Mouse (Mus musculus) MEL (cell line): Measurements from ENCODE around the gene Gm43064. TPM values are rescaled to one million over a fixed set of nuclear protein-coding genes. Genes with fewer than 3 reads are reported as not detected.
A peak's percentile ranks its signal among the peaks of the same experiment; 100 is the strongest.

ENCODE experiments used
- DNase-seq: peaks from one replicate; pipeline ENCODE4 v3.0.0; 2011; ENCODE audit warnings: low read depth, low spot score
- H3K27ac ChIP-seq: 2 replicates; pipeline ENCODE4 v1.5.1; 2012; ENCODE audit warnings: low read depth, mild to moderate bottlenecking, control low read depth, low read length, moderate library complexity; ENCODE audit not compliant: control insufficient read depth
- H3K27me3 ChIP-seq, 2 experiments: fragments of 150-350 bp in 1 of 2; sonication (generic) in 1 of 2; 2 replicates each; pipeline ENCODE4 v1.6.1; 2012; ENCODE audit warnings: low read length in 2 of 2, mild to moderate bottlenecking in 2 of 2, improper control_type of control experiment in 1 of 2, moderate library complexity in 1 of 2; ENCODE audit not compliant: insufficient read depth in 2 of 2, control insufficient read depth in 1 of 2
- H3K36me3 ChIP-seq, 2 experiments: 2 replicates each; pipeline ENCODE4 v1.6.1; 2012 to 2014; ENCODE audit warnings: low read length in 2 of 2, improper control_type of control experiment in 1 of 2, inconsistent platforms in 1 of 2, mild to moderate bottlenecking in 1 of 2; ENCODE audit not compliant: insufficient read depth in 2 of 2, control insufficient read depth in 1 of 2
- H3K4me1 ChIP-seq, 2 experiments: fragments of 150-350 bp in 1 of 2; sonication (generic) in 1 of 2; 2 replicates each; pipeline ENCODE4 v1.6.1; 2012; ENCODE audit warnings: low read length in 2 of 2, improper control_type of control experiment in 1 of 2, mild to moderate bottlenecking in 1 of 2; ENCODE audit not compliant: insufficient read depth in 2 of 2, control insufficient read depth in 1 of 2
- H3K4me3 ChIP-seq, 2 experiments: fragments of 150-350 bp in 1 of 2; sonication (generic) in 1 of 2; 2 replicates each; pipeline ENCODE4 v1.5.1; 2012; ENCODE audit warnings: low read depth in 2 of 2, low read length in 2 of 2, mild to moderate bottlenecking in 2 of 2, moderate library complexity in 2 of 2, control low read depth in 1 of 2, improper control_type of control experiment in 1 of 2; ENCODE audit not compliant: control insufficient read depth in 1 of 2, insufficient read depth in 1 of 2
- H3K79me2 ChIP-seq: 2 replicates; pipeline ENCODE4 v1.6.1; 2012; ENCODE audit warnings: mild to moderate bottlenecking, low read length, moderate library complexity; ENCODE audit not compliant: control insufficient read depth, poor library complexity, insufficient read depth
- H3K9ac ChIP-seq: 2 replicates; pipeline ENCODE4 v1.6.1; 2012; ENCODE audit warnings: low read depth, mild to moderate bottlenecking, control low read depth, low read length, moderate library complexity; ENCODE audit not compliant: control insufficient read depth, poor library complexity, severe bottlenecking
- H3K9me3 ChIP-seq: fragments of 150-350 bp; sonication (generic); replicated peaks from 2 replicates; pipeline ENCODE4 v1.6.1; 2012; ENCODE audit warnings: mild to moderate bottlenecking, low read length, improper control_type of control experiment, moderate library complexity; ENCODE audit not compliant: insufficient read depth
- BHLHE40 ChIP-seq: IDR thresholded peaks from 2 replicates; pipeline ENCODE4 v1.6.1; 2012; ENCODE audit warnings: low read depth, mild to moderate bottlenecking, inconsistent platforms, low read length, improper control_type of control experiment, borderline replicate concordance
- CHD1 ChIP-seq: IDR thresholded peaks from 2 replicates; pipeline ENCODE4 v1.6.1; 2012; ENCODE audit warnings: low read depth, mild to moderate bottlenecking, inconsistent platforms, low read length, improper control_type of control experiment
- CTCF ChIP-seq, 3 experiments: IDR thresholded peaks in 2 of 3; conservative IDR thresholded peaks in 1 of 3; 2 replicates each; pipeline ENCODE4 v1.5.1; 2011 to 2012; ENCODE audit warnings: low read length in 3 of 3, low read depth in 2 of 3, mild to moderate bottlenecking in 2 of 3, improper control_type of control experiment in 1 of 3, inconsistent platforms in 1 of 3, mixed read lengths in 1 of 3, moderate library complexity in 1 of 3; ENCODE audit not compliant: control insufficient read depth in 1 of 3, insufficient read depth in 1 of 3, poor library complexity in 1 of 3, severe bottlenecking in 1 of 3
- ELF1 ChIP-seq: IDR thresholded peaks from 2 replicates; pipeline ENCODE4 v1.6.1; 2014; ENCODE audit warnings: low read depth, mild to moderate bottlenecking, inconsistent platforms, low read length, improper control_type of control experiment, moderate library complexity
- EP300 ChIP-seq, 2 experiments: IDR thresholded peaks; 2 replicates each; pipeline ENCODE4 v1.6.1; 2011; ENCODE audit warnings: improper control_type of control experiment in 2 of 2, low read length in 2 of 2, low read depth in 1 of 2, mild to moderate bottlenecking in 1 of 2
- ETS1 ChIP-seq: IDR thresholded peaks from 2 replicates; pipeline ENCODE4 v1.6.1; 2012; ENCODE audit warnings: low read depth, mild to moderate bottlenecking, inconsistent platforms, low read length, improper control_type of control experiment, moderate library complexity
- GABPA ChIP-seq: IDR thresholded peaks from 2 replicates; pipeline ENCODE4 v1.6.1; 2012; ENCODE audit warnings: low read depth, mild to moderate bottlenecking, inconsistent platforms, low read length, improper control_type of control experiment, moderate library complexity
- HCFC1 ChIP-seq: IDR thresholded peaks from 2 replicates; pipeline ENCODE4 v1.6.1; 2012; ENCODE audit warnings: low read depth, mild to moderate bottlenecking, inconsistent platforms, low read length, improper control_type of control experiment, moderate library complexity
- KAT2A ChIP-seq: conservative IDR thresholded peaks from 2 replicates; pipeline ENCODE4 v1.6.1; 2012; ENCODE audit warnings: low read depth, low read length, improper control_type of control experiment, inconsistent platforms
- MAFK ChIP-seq: IDR thresholded peaks from 2 replicates; pipeline ENCODE4 v1.6.1; 2011; ENCODE audit warnings: low read depth, mild to moderate bottlenecking, low read length, improper control_type of control experiment, borderline replicate concordance
- MAZ ChIP-seq: IDR thresholded peaks from 2 replicates; pipeline ENCODE4 v1.6.1; 2012; ENCODE audit warnings: low read depth, mild to moderate bottlenecking, inconsistent platforms, low read length, improper control_type of control experiment
- MEF2A ChIP-seq: IDR thresholded peaks from 2 replicates; pipeline ENCODE4 v1.6.1; 2014; ENCODE audit warnings: low read depth, mild to moderate bottlenecking, inconsistent platforms, low read length, improper control_type of control experiment; ENCODE audit not compliant: poor library complexity, insufficient replicate concordance, severe bottlenecking; ENCODE audit errors: extremely low read depth
- MYC ChIP-seq: IDR thresholded peaks from 2 replicates; pipeline ENCODE4 v1.6.1; 2011; ENCODE audit warnings: low read depth, mild to moderate bottlenecking, low read length, improper control_type of control experiment, moderate library complexity
- NELFE ChIP-seq: IDR thresholded peaks from 2 replicates; pipeline ENCODE4 v1.6.1; 2011; ENCODE audit warnings: low read depth, low read length, improper control_type of control experiment
- POLR2A ChIP-seq, 2 experiments: IDR thresholded peaks; 2 replicates each; pipeline ENCODE4 v1.6.1; 2011 to 2012; ENCODE audit warnings: low read length in 2 of 2, mild to moderate bottlenecking in 2 of 2, control low read depth in 1 of 2, improper control_type of control experiment in 1 of 2, low read depth in 1 of 2, moderate library complexity in 1 of 2; ENCODE audit not compliant: control insufficient read depth in 1 of 2, insufficient read depth in 1 of 2, poor library complexity in 1 of 2
- POLR2AphosphoS2 ChIP-seq: IDR thresholded peaks from 2 replicates; pipeline ENCODE4 v1.6.1; 2011; ENCODE audit warnings: low read length, improper control_type of control experiment
- POLR2AphosphoS5 ChIP-seq: IDR thresholded peaks from 2 replicates; pipeline ENCODE4 v1.6.1; 2012; ENCODE audit warnings: low read depth, borderline replicate concordance, mild to moderate bottlenecking, inconsistent platforms, low read length, moderate library complexity, mixed read lengths
- RAD21 ChIP-seq: IDR thresholded peaks from 2 replicates; pipeline ENCODE4 v1.6.1; 2011; ENCODE audit warnings: mild to moderate bottlenecking, low read depth, low read length, improper control_type of control experiment
- SIN3A ChIP-seq: IDR thresholded peaks from 2 replicates; pipeline ENCODE4 v1.6.1; 2012; ENCODE audit warnings: low read length, improper control_type of control experiment, inconsistent platforms
- TBP ChIP-seq: IDR thresholded peaks from 2 replicates; pipeline ENCODE4 v1.8.0; 2011; ENCODE audit warnings: low read depth, low read length, improper control_type of control experiment
- TCF12 ChIP-seq: IDR thresholded peaks from 2 replicates; pipeline ENCODE4 v1.6.1; 2014; ENCODE audit warnings: low read depth, mild to moderate bottlenecking, inconsistent platforms, low read length, improper control_type of control experiment, moderate library complexity
- USF1 ChIP-seq: IDR thresholded peaks from 2 replicates; pipeline ENCODE4 v1.6.1; 2014; ENCODE audit warnings: low read depth, mild to moderate bottlenecking, inconsistent platforms, low read length, improper control_type of control experiment, moderate library complexity
- ZC3H11A ChIP-seq: IDR thresholded peaks from 2 replicates; pipeline ENCODE4 v1.6.1; 2012; ENCODE audit warnings: low read depth, mild to moderate bottlenecking, inconsistent platforms, low read length, improper control_type of control experiment
- ZNF384 ChIP-seq: IDR thresholded peaks from 2 replicates; pipeline ENCODE4 v1.6.1; 2012; ENCODE audit warnings: low read depth, mild to moderate bottlenecking, inconsistent platforms, low read length, improper control_type of control experiment
- polyA plus RNA-seq, 2 experiments: library from polyadenylated mRNA; stranded (reverse) in 1 of 2; unstranded in 1 of 2; fragments of >175 nt in 1 of 2; fragments of >200 nt in 1 of 2; gene quantifications; 2 replicates each; pipeline versions ENCODE4 v1.2.1 to v1.2.4; 2012; ENCODE audit warnings: low replicate concordance in 2 of 2, low read depth in 1 of 2; ENCODE audit not compliant: insufficient read length in 2 of 2, insufficient read depth in 1 of 2, missing spikeins in 1 of 2
- total RNA-seq: library from RNA; depleted of rRNA; stranded (reverse); fragments of 300-350 nt; gene quantifications from 2 replicates; pipeline ENCODE4 v1.2.3, GENCODE M21; 2012

The Gm43064 gene
- total and polyA plus RNA-seq, 3 experiments, result 0.14 to 0.50 TPM; not detected in 1

DNA sequence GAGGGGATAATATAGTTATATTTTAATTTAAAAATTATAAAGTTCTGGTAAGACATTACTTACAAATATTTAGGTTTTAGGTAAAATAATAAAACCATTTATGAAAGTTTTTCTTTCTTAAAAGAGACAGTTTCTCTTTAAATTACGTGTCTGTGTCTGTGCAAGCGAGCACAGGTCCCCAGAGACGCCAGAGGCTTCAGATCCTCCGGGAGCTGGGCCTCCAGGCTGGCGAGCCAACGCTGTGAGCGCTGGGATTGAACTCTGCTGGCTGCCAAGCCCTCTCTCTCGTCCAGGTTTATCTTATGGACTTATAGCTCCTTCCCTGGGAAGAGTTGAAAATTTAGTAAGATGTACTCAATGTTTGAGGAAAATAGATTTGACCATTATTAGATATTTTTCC, 44.4 kb downstream of the Gm43064 start (continued):
- no peak for TF ChIP-seq HCFC1
- TF ChIP-seq, all 39 proteins: peak for 0

- Histone ChIP-seq H3K27ac (no peak overlapping the region), H3K9me3 (no peaks in the 10 kb centered on the region), H3K79me2 (no peaks in the 10 kb centered on the region), H3K36me3 (peaks cover 0 to 5% of the 10 kb centered on the region in 2 experiments; a peak in 2 of 4 replicates), H3K4me3 (no peak overlapping the region), H3K4me1 (peaks cover 1 to 10% of the 10 kb centered on the region in 2 experiments; a peak in 2 of 4 replicates), H3K27me3 (no peaks in the 10 kb centered on the region), H3K9ac (no peak overlapping the region)
- no peak for TF ChIP-seq BHLHE40
- no peak for TF ChIP-seq RAD21
- TF ChIP-seq ELF1, result no peak
- no peak for TF ChIP-seq ZNF384
- no peak for TF ChIP-seq SIN3A
- no peak for TF ChIP-seq MAZ
- TF ChIP-seq ZC3H11A, result no peak
- no peak for TF ChIP-seq CHD1
- TF ChIP-seq POLR2AphosphoS2, result no peak
- TF ChIP-seq MEF2A, result no peak
- no peak for TF ChIP-seq TBP
- TF ChIP-seq EP300 (IDR thresholded peaks at IDR 0.05; ENCODE audit: low read depth in 1 of 2, low read length in 2 of 2), result no peak
- TF ChIP-seq MYC, result no peak
- no peak for TF ChIP-seq POLR2AphosphoS5
- TF ChIP-seq GABPA, result no peak
- DNase-seq, result no peak
Observed at GRCm38 (mm10) chr3:103857036-103857805, 47.8 kb downstream of the Gm43064 start.

DNA sequence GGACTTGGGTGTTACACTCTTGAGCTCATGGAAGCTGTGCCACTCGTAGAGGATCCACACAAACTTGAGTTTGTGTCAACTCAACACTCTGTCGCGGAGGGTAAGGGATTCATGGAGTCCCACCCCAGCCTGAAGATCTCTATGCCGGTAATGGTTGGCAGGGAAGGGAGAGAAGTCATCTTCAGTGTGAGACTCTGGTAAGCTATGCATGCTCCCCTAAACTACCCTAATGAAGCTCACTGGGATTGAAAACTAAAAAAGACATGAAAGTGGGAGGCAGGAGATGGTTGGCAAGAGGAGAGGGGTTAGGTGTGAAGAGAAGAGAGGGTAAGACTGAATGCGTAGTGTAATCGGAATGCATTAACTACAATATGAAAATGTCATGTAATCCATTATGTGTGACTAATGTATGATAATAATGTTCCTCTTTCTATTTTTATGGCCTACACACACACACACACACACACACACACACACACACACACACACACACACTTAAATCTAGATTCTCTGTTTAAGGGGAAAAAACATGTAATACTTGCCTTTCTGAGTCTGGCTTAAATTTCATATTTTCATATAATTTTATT, 48.7 kb downstream of the Gm43064 start:
- H3K4me1 ChIP-seq, result peaks cover 1 to 10% of the 10 kb centered on the region in 2 experiments; a peak in 2 of 4 replicates

More for the DNA sequence above, 48.7 kb downstream of the Gm43064 start:
- Histone ChIP-seq H3K79me2 (no peaks in the 10 kb centered on the region), H3K9ac (no peak overlapping the region), H3K27me3 (no peaks in the 10 kb centered on the region), H3K27ac (no peak overlapping the region), H3K36me3 (peaks cover 0 to 5% of the 10 kb centered on the region in 2 experiments; a peak in 2 of 4 replicates), H3K4me3 (no peak overlapping the region), H3K9me3 (no peaks in the 10 kb centered on the region)
- TF ChIP-seq NELFE (no peak), GABPA (no peak), CTCF (IDR thresholded peaks at IDR 0.05 in 2 of 3, conservative IDR thresholded peaks at IDR 0.05 in 1 of 3; ENCODE audit: control insufficient read depth in 1 of 3, insufficient read depth in 1 of 3, low read depth in 2 of 3, low read length in 3 of 3, poor library complexity in 1 of 3, severe bottlenecking in 1 of 3) (no peak), MAZ (no peak), TCF12 (no peak), POLR2AphosphoS5 (no peak), SIN3A (no peak), MAFK (no peak), USF1 (no peak), MEF2A (peak; percentile 84; the same call in 1 of the 2 replicates), ZNF384 (no peak), ETS1 (peak; percentile 35; the same call in 1 of the 2 replicates), POLR2A (IDR thresholded peaks at IDR 0.05; ENCODE audit: control insufficient read depth in 1 of 2, insufficient read depth in 1 of 2, low read depth in 1 of 2, low read length in 2 of 2, poor library complexity in 1 of 2) (no peak), KAT2A (no peak)
- DNase-seq, result peak; percentile 29
